Comparison of ENCODE assay signal across 24 mouse cellular contexts in genomic region chr2:139071690-139072089, GRCm38 (mm10).
"Had no signal": no experiment of that assay in that cellular context is flagged by ENCODE, and none has a peak within 500 bp of the region (broad histone marks: within the 10 kb centered on the region; RNA-seq: fewer than 3 reads in every experiment).

No protein-coding gene starts in this region.

- H3K9me3 ChIP-seq: heart, embryonic 10.5 days; heart, embryonic 12.5 days; hindbrain, embryonic 10.5 days; hindbrain, embryonic 12.5 days; intestine, embryonic 15.5 days; limb, embryonic 10.5 days; limb, embryonic 12.5 days had no signal

- H3K4me2 ChIP-seq: heart, embryonic 12.5 days; hindbrain, embryonic 12.5 days; intestine, embryonic 15.5 days; limb, embryonic 12.5 days; liver, embryonic 11.5 days had no signal

- H3K27ac ChIP-seq: gastrocnemius, adult 2 months; heart, embryonic 10.5 days; hindbrain, embryonic 10.5 days; hindbrain, embryonic 12.5 days; intestine, embryonic 15.5 days; kidney, postnatal 0 days; left cerebral cortex, adult 2 months; limb, embryonic 10.5 days; limb, embryonic 12.5 days had no signal

- DNase-seq: gastrocnemius, adult 2 months; gastrocnemius, postnatal 10 days; gastrocnemius, postnatal 25 days; heart, adult 18-20 months; heart, postnatal 10 days; heart, postnatal 4 days; kidney, adult 18-20 months; kidney, adult 8-10 months; kidney, postnatal 25 days; kidney, postnatal 4 days; liver had no signal

- H3K27me3 ChIP-seq: heart, embryonic 12.5 days; hindbrain, embryonic 12.5 days; intestine, embryonic 15.5 days; limb, embryonic 12.5 days had no signal

- ATAC-seq: inflammation-experienced regulatory T-cells, adult 6 months; intestine, postnatal 0 days had no signal

- H3K36me3 ChIP-seq: heart, embryonic 10.5 days; heart, embryonic 12.5 days; hindbrain, embryonic 10.5 days; hindbrain, embryonic 12.5 days; intestine, embryonic 15.5 days; limb, embryonic 10.5 days; limb, embryonic 12.5 days had no signal

- H3K4me3 ChIP-seq: gastrocnemius, adult 2 months; heart, embryonic 10.5 days; heart, embryonic 12.5 days; hindbrain, embryonic 10.5 days; hindbrain, embryonic 12.5 days; intestine, embryonic 15.5 days; layer of hippocampus, adult 2 months; left cerebral cortex, adult 2 months; limb, embryonic 10.5 days; limb, embryonic 12.5 days had no signal

- H3K4me1 ChIP-seq: heart, embryonic 10.5 days; heart, embryonic 12.5 days; hindbrain, embryonic 10.5 days; hindbrain, embryonic 12.5 days; intestine, embryonic 15.5 days; limb, embryonic 10.5 days; limb, embryonic 12.5 days had no signal

- H3K9ac ChIP-seq: heart, embryonic 12.5 days; hindbrain, embryonic 12.5 days; intestine, embryonic 15.5 days; limb, embryonic 12.5 days had no signal
